Mouse (Mus musculus): ENCODE results near the gene Unc13c. TPM values are rescaled to one million over a fixed set of nuclear protein-coding genes. Genes with fewer than 3 reads are reported as not detected.

Unc13c gene
- polyA plus RNA-seq, 1 experiment from 2014 or later: 2.6 TPM

DNA sequence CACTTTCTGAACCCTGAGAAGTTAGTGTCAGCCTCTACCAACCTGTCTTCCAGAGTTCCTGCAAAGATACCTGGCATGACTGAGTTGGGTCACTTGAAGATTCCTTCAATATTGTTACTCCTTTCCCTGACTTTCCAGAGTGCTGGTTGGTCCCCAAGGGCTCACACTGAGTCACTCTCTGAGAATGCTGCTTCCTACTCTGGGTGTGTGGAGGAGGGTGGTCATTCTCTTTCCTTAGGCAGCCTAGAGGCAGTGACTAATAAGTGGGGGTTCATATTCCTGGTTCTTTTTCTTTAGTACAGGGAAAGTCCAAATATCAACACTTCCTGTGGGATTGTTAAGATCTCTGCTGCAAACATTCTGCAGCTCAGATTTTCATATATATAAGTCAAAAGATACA, 16.4 kb downstream of the Unc13c start:
- H3K4me1 ChIP-seq (replicated peaks): peaks cover 2% of the 10 kb centered on the region; the same call in 1 of the 2 replicates
- H3K27me3 ChIP-seq (replicated peaks): no peaks in the 10 kb centered on the region
- no peaks in the 10 kb centered on the region for H3K36me3 ChIP-seq
- no peak overlapping the region for H3K27ac ChIP-seq (ENCODE audit: poor library complexity, severe bottlenecking)
- H3K4me2 ChIP-seq: no peak overlapping the region
- no peak overlapping the region for H3K4me3 ChIP-seq
- ATAC-seq (ENCODE audit: insufficient number of reproducible peaks, low FRiP score): no peak
- no peak overlapping the region for H3K9ac ChIP-seq
- no peaks in the 10 kb centered on the region for H3K9me3 ChIP-seq (replicated peaks)

GRCm38 (mm10) chr9:73951586-73951985, 17.2 kb downstream of the Unc13c start:
- 78% methylated on average over 4 of the region's 4 CpGs for WGBS
- H3K9ac ChIP-seq: no peak overlapping the region

DNA sequence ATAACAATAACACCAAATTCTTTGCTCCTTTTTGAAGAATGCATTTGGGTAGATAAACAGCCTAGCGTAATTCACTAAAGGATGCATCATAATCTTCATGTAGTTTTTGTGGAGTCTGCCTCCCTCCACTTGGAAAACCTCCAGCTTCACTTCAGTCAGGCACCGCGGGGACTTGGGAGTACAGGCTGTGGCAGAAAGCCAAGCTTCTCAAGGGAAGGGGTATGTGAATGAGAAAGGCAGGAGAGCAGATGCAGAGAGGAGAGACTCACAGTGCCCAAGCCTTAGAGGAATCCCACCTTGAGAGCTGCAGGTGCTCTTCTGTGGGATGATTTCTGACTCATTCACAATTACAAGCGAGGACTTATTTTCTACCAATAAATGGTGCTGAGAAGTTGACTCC, 33.9 kb downstream of the Unc13c start:
- no peaks in the 10 kb centered on the region for H3K9me3 ChIP-seq (replicated peaks)
- no peak overlapping the region for H3K4me3 ChIP-seq
- no peak overlapping the region for H3K4me2 ChIP-seq
- no peak overlapping the region for H3K9ac ChIP-seq
- WGBS: 30% methylated on average over 4 of the region's 4 CpGs
- H3K27ac ChIP-seq (ENCODE audit: poor library complexity, severe bottlenecking): no peak overlapping the region
- H3K36me3 ChIP-seq: peaks cover 26% of the 10 kb centered on the region; the same call in 1 of the 2 replicates
- no peaks in the 10 kb centered on the region for H3K27me3 ChIP-seq (replicated peaks)
- H3K4me1 ChIP-seq (replicated peaks): no peaks in the 10 kb centered on the region
- 0 out of 2 replicates have a peak, but pooled peaks have one; percentile 29 for ATAC-seq (ENCODE audit: insufficient number of reproducible peaks, low FRiP score)

More at GRCm38 (mm10) chr9:73951586-73951985, 17.2 kb downstream of the Unc13c start:
- no peaks in the 10 kb centered on the region for H3K27me3 ChIP-seq (replicated peaks)
- H3K27ac ChIP-seq (ENCODE audit: poor library complexity, severe bottlenecking): no peak overlapping the region
- peaks cover 2% of the 10 kb centered on the region; the same call in 1 of the 2 replicates for H3K4me1 ChIP-seq (replicated peaks)
- H3K4me2 ChIP-seq: no peak overlapping the region
- no peak for ATAC-seq (ENCODE audit: insufficient number of reproducible peaks, low FRiP score)
- no peaks in the 10 kb centered on the region for H3K36me3 ChIP-seq
- no peaks in the 10 kb centered on the region for H3K9me3 ChIP-seq (replicated peaks)
- H3K4me3 ChIP-seq: no peak overlapping the region

DNA sequence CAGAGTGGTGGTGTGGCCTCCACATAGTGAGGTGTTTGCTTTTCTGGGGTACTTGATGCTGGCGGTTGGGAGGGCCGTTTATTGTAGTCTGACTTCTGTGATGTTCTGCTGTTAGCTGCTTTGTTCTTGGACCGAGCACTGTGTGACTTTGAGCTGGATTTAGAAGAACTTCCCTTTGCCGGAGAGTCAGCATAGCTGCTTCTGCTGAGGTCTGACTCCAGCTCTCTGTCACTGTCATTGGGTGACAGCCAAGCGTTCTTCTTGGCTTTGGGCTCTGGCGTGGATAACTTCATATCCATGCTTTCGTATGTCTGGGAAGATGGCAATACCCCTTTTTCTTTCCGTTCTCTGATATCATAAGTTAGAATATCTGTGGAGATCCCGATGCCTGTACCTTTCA, 36.8 kb downstream of the Unc13c start:
- H3K27me3 ChIP-seq (replicated peaks): no peaks in the 10 kb centered on the region
- no peak overlapping the region for H3K4me2 ChIP-seq
- peaks cover 26% of the 10 kb centered on the region; the same call in 1 of the 2 replicates for H3K36me3 ChIP-seq
- H3K9me3 ChIP-seq (replicated peaks): no peaks in the 10 kb centered on the region
- H3K4me3 ChIP-seq: no peak overlapping the region
- H3K27ac ChIP-seq (ENCODE audit: poor library complexity, severe bottlenecking): no peak overlapping the region
- no peak for ATAC-seq (ENCODE audit: insufficient number of reproducible peaks, low FRiP score)
- no peaks in the 10 kb centered on the region for H3K4me1 ChIP-seq (replicated peaks)
- 88% methylated on average over 9 of the region's 9 CpGs for whole genome bisulfite sequencing
- H3K9ac ChIP-seq: no peak overlapping the region

GRCm38 (mm10) chr9:73927276-73927675, 41.5 kb downstream of the Unc13c start:
- H3K4me1 ChIP-seq (replicated peaks): peaks cover 4% of the 10 kb centered on the region; the same call in 1 of the 2 replicates
- 74% methylated on average over 2 of the region's 2 CpGs for WGBS
- H3K27me3 ChIP-seq (replicated peaks): no peaks in the 10 kb centered on the region
- no peak overlapping the region for H3K27ac ChIP-seq (ENCODE audit: poor library complexity, severe bottlenecking)
- no peak for ATAC-seq (ENCODE audit: insufficient number of reproducible peaks, low FRiP score)
- H3K4me2 ChIP-seq: no peak overlapping the region
- no peak overlapping the region for H3K9ac ChIP-seq
- peaks cover 17% of the 10 kb centered on the region; the same call in 1 of the 2 replicates for H3K36me3 ChIP-seq
- no peaks in the 10 kb centered on the region for H3K9me3 ChIP-seq (replicated peaks)
- H3K4me3 ChIP-seq: no peak overlapping the region

GRCm38 (mm10) chr9:73922449-73923115, 46.2 kb downstream of the Unc13c start:
- no peaks in the 10 kb centered on the region for H3K9me3 ChIP-seq (replicated peaks)
- ATAC-seq (ENCODE audit: insufficient number of reproducible peaks, low FRiP score): no peak
- H3K27me3 ChIP-seq (replicated peaks): no peaks in the 10 kb centered on the region
- no peak overlapping the region for H3K9ac ChIP-seq
- no peak overlapping the region for H3K4me2 ChIP-seq
- H3K4me1 ChIP-seq (replicated peaks): peaks cover 4% of the 10 kb centered on the region; the same call in 1 of the 2 replicates
- H3K4me3 ChIP-seq: no peak overlapping the region
- H3K27ac ChIP-seq (ENCODE audit: poor library complexity, severe bottlenecking): no peak overlapping the region
- WGBS: 71% methylated on average over 11 of the region's 11 CpGs
- H3K36me3 ChIP-seq: no peaks in the 10 kb centered on the region

GRCm38 (mm10) chr9:73905959-73906358, 62.8 kb downstream of the Unc13c start:
- H3K27ac ChIP-seq (ENCODE audit: poor library complexity, severe bottlenecking): no peak overlapping the region
- no peaks in the 10 kb centered on the region for H3K4me1 ChIP-seq (replicated peaks)

DNA sequence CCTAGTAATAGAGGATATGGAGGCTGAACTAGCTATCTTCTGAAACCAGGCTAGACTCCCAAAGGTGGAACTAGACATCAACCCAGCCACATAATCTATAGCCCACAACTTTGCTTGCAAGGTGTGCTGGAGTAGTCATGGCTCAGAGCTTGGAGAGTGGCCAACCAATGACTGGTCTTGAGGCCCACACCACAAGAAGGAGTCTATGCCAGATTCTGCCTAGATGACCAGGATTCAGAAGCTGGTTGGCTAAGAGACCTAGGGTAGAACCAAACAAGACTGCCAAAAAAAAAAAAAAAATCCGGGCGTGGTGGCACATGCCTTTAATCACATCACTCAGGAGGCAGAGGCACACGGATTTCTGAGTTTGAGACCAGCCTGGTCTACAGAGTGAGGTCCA, 70.2 kb downstream of the Unc13c start:
- no peak overlapping the region for H3K4me2 ChIP-seq
- H3K4me1 ChIP-seq (replicated peaks): no peaks in the 10 kb centered on the region
- no peak overlapping the region for H3K27ac ChIP-seq (ENCODE audit: poor library complexity, severe bottlenecking)
- H3K9me3 ChIP-seq (replicated peaks): peaks cover 4% of the 10 kb centered on the region; the same call in 1 of the 2 replicates
- H3K27me3 ChIP-seq (replicated peaks): no peaks in the 10 kb centered on the region
- no peak overlapping the region for H3K9ac ChIP-seq
- no peak overlapping the region for H3K4me3 ChIP-seq
- no peak for ATAC-seq (ENCODE audit: insufficient number of reproducible peaks, low FRiP score)
- H3K36me3 ChIP-seq: peaks cover 4% of the 10 kb centered on the region; the same call in 1 of the 2 replicates
- WGBS: 79% methylated on average over 3 of the region's 3 CpGs

More at GRCm38 (mm10) chr9:73905959-73906358, 62.8 kb downstream of the Unc13c start:
- Histone ChIP-seq H3K36me3 (peaks cover 6% of the 10 kb centered on the region; the same call in 1 of the 2 replicates), H3K4me2 (no peak overlapping the region), H3K4me3 (no peak overlapping the region), H3K9me3 (replicated peaks) (peaks cover 10% of the 10 kb centered on the region), H3K27me3 (replicated peaks) (no peaks in the 10 kb centered on the region), H3K9ac (no peak overlapping the region)
- WGBS: 65% methylated on average over 4 of the region's 4 CpGs
- ATAC-seq (ENCODE audit: insufficient number of reproducible peaks, low FRiP score): no peak

GRCm38 (mm10) chr9:73896210-73896609, 72.6 kb downstream of the Unc13c start:
- H3K27ac ChIP-seq (ENCODE audit: poor library complexity, severe bottlenecking): no peak overlapping the region
- no peak overlapping the region for H3K4me3 ChIP-seq
- H3K4me2 ChIP-seq: no peak overlapping the region
- H3K27me3 ChIP-seq (replicated peaks): no peaks in the 10 kb centered on the region
- ATAC-seq (ENCODE audit: insufficient number of reproducible peaks, low FRiP score): no peak
- H3K9me3 ChIP-seq (replicated peaks): peaks cover 4% of the 10 kb centered on the region; the same call in 1 of the 2 replicates
- no peak overlapping the region for H3K9ac ChIP-seq
- whole genome bisulfite sequencing: 75% methylated on average over 3 of the region's 3 CpGs
- no peaks in the 10 kb centered on the region for H3K4me1 ChIP-seq (replicated peaks)
- H3K36me3 ChIP-seq: peaks cover 4% of the 10 kb centered on the region; the same call in 1 of the 2 replicates

DNA sequence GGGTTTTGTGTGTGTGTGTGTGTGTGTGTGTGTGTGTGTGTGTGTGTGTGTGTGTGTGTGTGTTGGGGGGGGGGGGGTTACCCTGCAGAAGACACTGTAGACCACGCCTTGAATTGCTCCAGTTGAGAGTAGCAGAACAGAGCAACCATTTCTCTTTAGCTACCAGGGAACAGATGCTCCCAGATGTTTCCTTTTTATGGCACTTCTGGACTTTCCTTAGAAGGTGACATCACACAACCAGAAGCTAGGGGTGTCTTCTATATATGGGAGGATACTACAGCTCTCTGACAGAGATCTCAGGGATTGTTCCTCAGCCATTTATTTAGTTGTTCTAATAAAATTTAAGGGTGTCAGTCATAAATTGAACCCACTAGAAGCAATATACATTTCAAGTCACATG, 85.2 kb downstream of the Unc13c start:
- Histone ChIP-seq H3K9me3 (replicated peaks) (no peaks in the 10 kb centered on the region), H3K4me3 (no peak overlapping the region), H3K4me2 (no peak overlapping the region), H3K27me3 (replicated peaks) (no peaks in the 10 kb centered on the region), H3K27ac (ENCODE audit: poor library complexity, severe bottlenecking) (no peak overlapping the region), H3K36me3 (no peaks in the 10 kb centered on the region), H3K9ac (no peak overlapping the region), H3K4me1 (replicated peaks) (no peaks in the 10 kb centered on the region)
- no CpG with 5 or more reads among the region's 1 CpGs for WGBS
- ATAC-seq (ENCODE audit: insufficient number of reproducible peaks, low FRiP score): no peak

GRCm38 (mm10) chr9:73883143-73883542, 85.6 kb downstream of the Unc13c start:
- Histone ChIP-seq H3K4me3 (no peak overlapping the region), H3K9ac (no peak overlapping the region), H3K4me1 (replicated peaks) (no peaks in the 10 kb centered on the region), H3K36me3 (no peaks in the 10 kb centered on the region), H3K27ac (ENCODE audit: poor library complexity, severe bottlenecking) (no peak overlapping the region), H3K9me3 (replicated peaks) (no peaks in the 10 kb centered on the region), H3K4me2 (no peak overlapping the region), H3K27me3 (replicated peaks) (no peaks in the 10 kb centered on the region)
- ATAC-seq (ENCODE audit: insufficient number of reproducible peaks, low FRiP score): no peak
- 82% methylated on average over 1 of the region's 1 CpGs for WGBS
